Mouse (Mus musculus): ENCODE measurements around the gene Msh6. TPM values are rescaled to one million over a fixed set of nuclear protein-coding genes. Genes with fewer than 3 reads are reported as not detected.

The Msh6 gene
- total and polyA plus RNA-seq, 2 experiments from 2014 or later, result 17.6 to 21.9 TPM

- ATAC-seq (ENCODE audit: low FRiP score), result no peak
- H3K27me3 ChIP-seq (ENCODE audit: insufficient read depth, low read length), result no peaks in the 10 kb centered on the region
These were observed 50.4 kb downstream of the Msh6 start for GRCm38 (mm10) chr17:88025227-88025626.

GRCm38 (mm10) chr17:88029194-88029970 is 54.5 kb downstream of the Msh6 start:
- Histone ChIP-seq H3K4me1 (ENCODE audit: insufficient read depth, low read length) (no peaks in the 10 kb centered on the region), H3K36me3 (ENCODE audit: insufficient read depth, low read length) (no peaks in the 10 kb centered on the region), H3K4me3 (ENCODE audit: low read depth, low read length) (no peak overlapping the region), H3K27ac (ENCODE audit: low read depth, low read length) (no peak overlapping the region), H3K4me2 (ENCODE audit: low read depth, low read length, poor library complexity, severe bottlenecking) (no peak overlapping the region), H3K9ac (replicated peaks; ENCODE audit: low read length, poor library complexity, severe bottlenecking) (no peak overlapping the region), H3K27me3 (ENCODE audit: insufficient read depth, low read length) (no peaks in the 10 kb centered on the region), H3K9me3 (ENCODE audit: low read length) (no peaks in the 10 kb centered on the region)
- no peak for DNase-seq (ENCODE audit: low spot score)
- no peak for ATAC-seq (ENCODE audit: low FRiP score)
- WGBS, result 84% methylated on average over 17 of the region's 17 CpGs
- no peak for TF ChIP-seq CTCF (IDR thresholded peaks at IDR 0.05)

More at GRCm38 (mm10) chr17:88025227-88025626, 50.4 kb downstream of the Msh6 start:
- Histone ChIP-seq H3K36me3 (ENCODE audit: insufficient read depth, low read length) (no peaks in the 10 kb centered on the region), H3K4me3 (ENCODE audit: low read depth, low read length) (no peak overlapping the region), H3K9ac (replicated peaks; ENCODE audit: low read length, poor library complexity, severe bottlenecking) (no peak overlapping the region), H3K9me3 (ENCODE audit: low read length) (no peaks in the 10 kb centered on the region), H3K4me2 (ENCODE audit: low read depth, low read length, poor library complexity, severe bottlenecking) (no peak overlapping the region), H3K27ac (ENCODE audit: low read depth, low read length) (no peak overlapping the region), H3K4me1 (ENCODE audit: insufficient read depth, low read length) (no peaks in the 10 kb centered on the region)
- TF ChIP-seq CTCF (IDR thresholded peaks at IDR 0.05), result peak; percentile 74
- WGBS, result 39% methylated on average over 4 of the region's 4 CpGs
- DNase-seq (ENCODE audit: low spot score), result peak; percentile 85

DNA sequence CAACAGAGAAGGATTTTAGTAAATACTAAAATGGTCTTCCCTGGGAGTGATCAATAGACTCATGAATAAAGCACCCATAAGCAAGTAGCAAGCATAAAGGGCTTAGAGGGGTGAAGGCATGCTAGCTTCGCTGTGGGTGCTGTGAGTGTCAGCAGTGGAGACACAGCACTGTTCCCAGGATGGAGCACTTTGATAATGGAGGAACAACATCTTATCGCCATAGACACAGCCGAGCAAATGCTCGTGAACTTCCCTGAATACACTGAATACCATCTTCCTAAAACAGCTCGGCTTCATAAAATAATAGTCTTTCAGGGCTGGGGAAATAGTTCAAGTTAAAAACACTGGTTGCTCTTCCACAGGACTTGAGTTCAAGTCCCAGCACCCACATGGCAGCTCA is 56.9 kb downstream of the Msh6 start:
- Histone ChIP-seq H3K4me3 (ENCODE audit: low read depth, low read length) (no peak overlapping the region), H3K9ac (replicated peaks; ENCODE audit: low read length, poor library complexity, severe bottlenecking) (no peak overlapping the region), H3K36me3 (ENCODE audit: insufficient read depth, low read length) (no peaks in the 10 kb centered on the region), H3K4me2 (ENCODE audit: low read depth, low read length, poor library complexity, severe bottlenecking) (no peak overlapping the region), H3K27me3 (ENCODE audit: insufficient read depth, low read length) (no peaks in the 10 kb centered on the region), H3K27ac (ENCODE audit: low read depth, low read length) (no peak overlapping the region), H3K9me3 (ENCODE audit: low read length) (no peaks in the 10 kb centered on the region), H3K4me1 (ENCODE audit: insufficient read depth, low read length) (no peaks in the 10 kb centered on the region)
- WGBS, result 89% methylated on average over 5 of the region's 5 CpGs
- no peak for TF ChIP-seq CTCF (IDR thresholded peaks at IDR 0.05)
- ATAC-seq (ENCODE audit: low FRiP score) (no peak), DNase-seq (ENCODE audit: low spot score) (no peak)

DNA sequence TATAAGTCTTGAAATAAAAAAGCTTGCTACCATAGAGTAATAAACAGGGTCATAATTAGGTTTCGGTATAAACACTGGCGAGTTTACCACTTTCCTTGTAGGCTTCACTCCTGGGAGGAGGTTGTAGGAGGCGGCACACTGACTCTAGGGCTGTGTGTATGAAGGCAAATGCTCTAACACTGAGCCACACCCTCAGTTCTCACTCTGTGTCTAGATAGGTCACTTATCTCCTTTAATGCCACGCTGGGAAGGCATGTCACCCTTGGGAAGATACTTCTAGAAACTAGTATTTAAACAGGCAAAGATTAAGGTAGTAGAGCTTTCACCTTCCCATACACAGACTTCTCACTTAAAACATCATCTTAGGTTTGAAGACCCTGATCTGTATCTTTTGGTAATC is 59.6 kb downstream of the Msh6 start:
- 95% methylated on average over 4 of the region's 4 CpGs for WGBS
- Histone ChIP-seq H3K9me3 (ENCODE audit: low read length) (no peaks in the 10 kb centered on the region), H3K27me3 (ENCODE audit: insufficient read depth, low read length) (no peaks in the 10 kb centered on the region), H3K4me3 (ENCODE audit: low read depth, low read length) (no peak overlapping the region), H3K4me1 (ENCODE audit: insufficient read depth, low read length) (no peaks in the 10 kb centered on the region), H3K4me2 (ENCODE audit: low read depth, low read length, poor library complexity, severe bottlenecking) (no peak overlapping the region), H3K27ac (ENCODE audit: low read depth, low read length) (no peak overlapping the region), H3K36me3 (ENCODE audit: insufficient read depth, low read length) (no peaks in the 10 kb centered on the region), H3K9ac (replicated peaks; ENCODE audit: low read length, poor library complexity, severe bottlenecking) (no peak overlapping the region)
- DNase-seq (ENCODE audit: low spot score), result no peak
- no peak for ATAC-seq (ENCODE audit: low FRiP score)
- no peak for TF ChIP-seq CTCF (IDR thresholded peaks at IDR 0.05)

Other genes starting within 250 kb of the Msh6 start
- 5.1 and 7.3 TPM in 2 replicates for gene Kcnk12, start 177.1 kb upstream of the Msh6 start, total RNA-seq (2014; rRNA removed)
- 1.9 and 2.3 TPM in 2 replicates for gene Kcnk12, start 177.1 kb upstream of the Msh6 start, polyA plus RNA-seq (2015; fragmentation: Nextera tagmentation; extraction: Ambion mirVana)
- gene Rpl36-ps4, start 54.1 kb upstream of the Msh6 start, total RNA-seq (2014; rRNA removed), result not detected in 2 replicates
- not detected in 2 replicates for gene Rpl36-ps4, start 54.1 kb upstream of the Msh6 start, polyA plus RNA-seq (2015; fragmentation: Nextera tagmentation; extraction: Ambion mirVana)
- 48.5 and 76.9 TPM in 2 replicates for gene Fbxo11, start 90.2 kb downstream of the Msh6 start, total RNA-seq (2014; rRNA removed)
- gene Fbxo11, start 90.2 kb downstream of the Msh6 start, polyA plus RNA-seq (2015; fragmentation: Nextera tagmentation; extraction: Ambion mirVana), result 22.3 and 27.7 TPM in 2 replicates